Mouse (Mus musculus) lung, embryonic 14.5 days (tissue): ENCODE measurements around the gene Sugct. TPM values are rescaled to one million over a fixed set of nuclear protein-coding genes. Genes with fewer than 3 reads are reported as not detected.

ENCODE experiments used
- ATAC-seq: fragments of 200-750 bp; cut with Nextera tagmentation; 2 replicates; pipeline ENCODE4 v1.8.0; 2017; ENCODE audit warnings: mild to moderate bottlenecking, moderate TSS enrichment, moderate library complexity; ENCODE audit not compliant: insufficient read depth
- DNase-seq: peaks from one replicate; pipeline ENCODE4 v3.0.0-alpha.2; 2015
- H3K27ac ChIP-seq: fragments of 300-500 bp; sonication (generic); 2 replicates; pipeline ENCODE4 v1.5.1; 2014; ENCODE audit warnings: low read depth, mild to moderate bottlenecking, moderate library complexity
- H3K27me3 ChIP-seq: fragments of 300-500 bp; sonication (generic); 2 replicates; pipeline ENCODE4 v1.6.1; 2014; ENCODE audit warnings: low read length, control low read depth; ENCODE audit not compliant: insufficient read depth
- H3K36me3 ChIP-seq: fragments of 300-500 bp; sonication (generic); 2 replicates; pipeline ENCODE4 v1.6.1; 2014; ENCODE audit warnings: control low read depth; ENCODE audit not compliant: insufficient read depth
- H3K4me1 ChIP-seq: fragments of 300-500 bp; sonication (generic); 2 replicates; pipeline ENCODE4 v1.6.1; 2014; ENCODE audit warnings: antibody characterized with exemption, control low read depth; ENCODE audit not compliant: insufficient read depth
- H3K4me2 ChIP-seq: fragments of 300-500 bp; sonication (generic); 2 replicates; pipeline ENCODE4 v1.6.1; 2014; ENCODE audit warnings: mild to moderate bottlenecking
- H3K4me3 ChIP-seq: fragments of 300-500 bp; sonication (generic); 2 replicates; pipeline ENCODE4 v1.5.1; 2014; ENCODE audit warnings: low read depth, low read length
- H3K9ac ChIP-seq: fragments of 300-500 bp; sonication (generic); 2 replicates; pipeline ENCODE4 v1.6.1; 2014
- H3K9me3 ChIP-seq: fragments of 300-500 bp; sonication (generic); 2 replicates; pipeline ENCODE4 v1.6.1; 2016; ENCODE audit warnings: low read depth, low read length, control low read depth
- CTCF ChIP-seq: IDR thresholded peaks from 2 replicates; pipeline ENCODE4 v1.5.1; 2016; ENCODE audit warnings: antibody characterized with exemption, low read depth
- WGBS: fragments of 180-500 bp; shearing (Covaris S2); extraction: QIAGEN DNeasy Blood & Tissue Kit; methylation state at CpG from one replicate; pipeline ENCODE4 v1.1.7; 2014; 5-methylcytosine and 5-hydroxymethylcytosine counted together
- polyA plus RNA-seq: library from polyadenylated mRNA; unstranded; fragments of >200 nt; fragmentation: Nextera tagmentation; extraction: Ambion mirVana; gene quantifications from 2 replicates; pipeline ENCODE4 v1.2.1, GENCODE M21; 2014

Sugct gene
- polyA plus RNA-seq, 1 experiment from 2014 or later: 3.0 TPM

GRCm38 (mm10) chr13:17701322-17701721, 6.0 kb upstream of the Sugct start:
- no peak for TF ChIP-seq CTCF
- Histone ChIP-seq H3K4me2 (no peak overlapping the region), H3K9ac (no peak overlapping the region), H3K27ac (no peak overlapping the region), H3K27me3 (no peaks in the 10 kb centered on the region), H3K9me3 (no peaks in the 10 kb centered on the region), H3K36me3 (0 out of 2 replicates have a peak, but pooled peaks cover 4% of the 10 kb centered on the region), H3K4me3 (no peak overlapping the region), H3K4me1 (no peaks in the 10 kb centered on the region)
- ATAC-seq (no peak), DNase-seq (no peak)

DNA sequence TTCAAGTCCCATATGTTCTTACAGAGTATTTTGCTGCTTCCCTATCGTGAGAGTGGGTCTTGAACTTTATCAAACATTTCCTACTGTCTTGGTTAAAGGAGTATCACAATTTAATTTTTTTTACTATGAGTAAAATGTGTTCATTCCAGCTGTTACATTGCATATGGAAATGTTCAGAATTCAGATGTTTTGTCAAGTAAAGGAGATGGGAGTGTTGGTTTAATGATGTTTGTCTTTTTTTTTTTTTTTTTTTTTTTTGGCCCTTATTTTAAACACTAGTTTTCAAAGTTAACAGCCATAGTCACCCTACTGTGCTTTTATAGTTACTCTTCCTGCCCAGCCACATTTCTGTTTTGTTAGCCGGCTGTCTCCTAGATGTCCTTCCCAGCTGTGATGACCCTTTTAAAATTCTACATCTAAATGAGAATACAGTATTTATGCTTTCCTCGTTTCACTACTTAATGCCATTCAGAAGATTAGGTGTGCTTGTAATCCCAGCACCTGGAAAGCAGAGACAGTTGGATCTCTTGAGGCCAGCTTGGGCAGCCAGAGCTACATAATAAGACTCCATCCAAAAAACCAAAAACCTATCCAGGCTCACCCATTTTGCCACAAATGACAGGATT, 4.8 kb upstream of the Sugct start:
- no peak for TF ChIP-seq CTCF
- Histone ChIP-seq H3K4me1 (no peaks in the 10 kb centered on the region), H3K27me3 (no peaks in the 10 kb centered on the region), H3K4me3 (no peak overlapping the region), H3K9me3 (no peaks in the 10 kb centered on the region), H3K9ac (no peak overlapping the region), H3K36me3 (0 out of 2 replicates have a peak, but pooled peaks cover 4% of the 10 kb centered on the region), H3K4me2 (no peak overlapping the region), H3K27ac (no peak overlapping the region)
- ATAC-seq: no peak
- 90% methylated on average over 3 of the region's 3 CpGs for WGBS
- no peak for DNase-seq

DNA sequence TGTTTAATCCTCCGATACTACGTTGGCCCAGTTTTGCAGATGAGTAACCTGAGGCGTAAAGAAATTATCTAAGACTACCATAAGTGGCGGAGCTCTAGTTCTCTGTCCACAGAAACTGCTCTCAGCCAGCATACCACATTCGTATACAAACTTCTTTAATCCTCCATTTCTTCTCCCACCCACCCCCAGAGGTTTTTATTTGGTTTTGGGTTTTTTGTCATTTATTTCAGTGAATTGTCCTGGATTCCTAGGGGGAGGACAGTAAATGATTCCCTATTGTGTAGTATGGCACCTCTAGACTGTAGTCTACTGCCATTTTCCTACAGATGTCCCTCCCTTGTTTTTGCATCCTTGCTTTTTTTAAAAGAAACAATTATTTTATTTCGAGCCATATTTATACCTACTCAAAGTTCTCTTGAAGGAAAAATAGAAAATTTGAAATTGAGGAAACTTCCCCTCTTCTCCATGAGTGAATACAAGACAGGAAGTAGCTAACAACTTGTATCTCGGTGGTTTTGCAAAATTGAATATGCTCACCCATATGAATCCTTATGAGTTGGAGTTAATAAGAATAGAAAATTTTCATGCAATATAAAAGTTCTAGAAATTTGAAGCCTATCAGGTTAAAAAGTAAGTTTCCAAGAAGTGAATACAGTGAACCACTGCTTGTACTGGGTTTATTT, 686 bp upstream of the Sugct start:
- DNase-seq: peak; percentile 40
- Histone ChIP-seq H3K4me2 (peak overlapping the region; percentile 79), H3K36me3 (0 out of 2 replicates have a peak, but pooled peaks cover 4% of the 10 kb centered on the region), H3K9ac (peak overlapping the region; percentile 91), H3K27me3 (no peaks in the 10 kb centered on the region), H3K4me1 (0 out of 2 replicates have a peak, but pooled peaks cover 4% of the 10 kb centered on the region), H3K4me3 (peak overlapping the region; percentile 79), H3K27ac (peak overlapping the region; percentile 94), H3K9me3 (no peaks in the 10 kb centered on the region)
- ATAC-seq: no peak
- 9% methylated on average over 7 of the region's 7 CpGs for WGBS
- no peak for TF ChIP-seq CTCF

- no peaks in the 10 kb centered on the region for H3K9me3 ChIP-seq
- peak overlapping the region; percentile 79 for H3K4me3 ChIP-seq
- 0 out of 2 replicates have a peak, but pooled peaks cover 4% of the 10 kb centered on the region for H3K4me1 ChIP-seq
- DNase-seq (no peak), ATAC-seq (peak; percentile 80)
- WGBS: 0% methylated on average over 24 of the region's 25 CpGs
- H3K9ac ChIP-seq: peak overlapping the region; percentile 73
- H3K27ac ChIP-seq: peak overlapping the region; percentile 48
- H3K36me3 ChIP-seq: 0 out of 2 replicates have a peak, but pooled peaks cover 4% of the 10 kb centered on the region
- H3K4me2 ChIP-seq: peak overlapping the region; percentile 60
- H3K27me3 ChIP-seq: no peaks in the 10 kb centered on the region
- no peak for TF ChIP-seq CTCF
These were observed 939 bp downstream of the Sugct start for GRCm38 (mm10) chr13:17694414-17694813.

DNA sequence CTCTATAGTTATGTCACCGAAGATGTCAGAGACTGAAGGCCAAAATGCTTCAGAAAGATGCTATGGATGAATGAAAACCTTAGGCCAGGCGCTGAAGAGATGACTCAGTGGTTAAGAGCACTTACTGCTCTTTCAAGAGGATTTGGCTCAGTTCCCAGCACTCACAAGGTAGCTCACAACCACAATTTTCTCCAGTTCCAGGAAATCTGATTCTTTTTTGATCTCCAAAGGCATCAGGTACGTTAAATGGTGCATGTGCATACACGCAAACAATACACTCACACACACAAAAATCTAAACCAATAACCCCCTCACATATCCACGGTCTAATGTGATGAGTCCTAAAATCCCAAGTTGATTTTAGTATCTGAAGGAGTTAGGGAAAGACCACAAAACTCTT, 1.5 kb downstream of the Sugct start:
- TF ChIP-seq CTCF: no peak
- Histone ChIP-seq H3K36me3 (0 out of 2 replicates have a peak, but pooled peaks cover 4% of the 10 kb centered on the region), H3K4me2 (peak overlapping the region; percentile 60), H3K4me3 (peak overlapping the region; percentile 79), H3K27ac (no peak overlapping the region; the same call in 1 of the 2 replicates), H3K9me3 (no peaks in the 10 kb centered on the region), H3K9ac (no peak overlapping the region), H3K4me1 (0 out of 2 replicates have a peak, but pooled peaks cover 4% of the 10 kb centered on the region), H3K27me3 (no peaks in the 10 kb centered on the region)
- ATAC-seq: no peak
- DNase-seq: peak; percentile 75
- 58% methylated on average over 5 of the region's 5 CpGs for WGBS

DNA sequence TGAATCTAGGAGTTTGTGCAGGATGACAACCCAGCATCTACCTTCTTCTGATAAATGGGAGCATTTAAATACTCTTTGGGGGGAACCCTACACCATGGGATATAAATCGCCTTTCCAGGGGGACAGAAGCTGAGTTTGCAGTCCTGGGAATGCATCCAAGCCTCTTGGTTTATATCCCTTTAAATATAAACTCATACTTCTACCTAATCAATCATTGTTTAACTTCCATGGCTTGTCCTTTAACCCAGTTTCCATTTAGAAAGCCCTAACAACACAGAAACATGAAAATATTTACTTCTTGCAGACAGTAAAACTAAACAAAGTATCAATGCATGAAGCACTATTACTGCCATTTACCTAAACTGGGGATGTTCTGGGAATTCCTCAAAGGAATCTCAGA, 3.9 kb downstream of the Sugct start:
- H3K9ac ChIP-seq: no peak overlapping the region
- H3K27ac ChIP-seq: 0 out of 2 replicates have a peak overlapping the region, but pooled peaks have one; percentile 28
- 0 out of 2 replicates have a peak, but pooled peaks cover 4% of the 10 kb centered on the region for H3K4me1 ChIP-seq
- ATAC-seq (no peak), DNase-seq (peak; percentile 75)
- H3K4me3 ChIP-seq: no peak overlapping the region
- no peaks in the 10 kb centered on the region for H3K9me3 ChIP-seq
- H3K27me3 ChIP-seq: no peaks in the 10 kb centered on the region
- WGBS: 36% methylated on average over 1 of the region's 1 CpGs
- H3K4me2 ChIP-seq: no peak overlapping the region
- no peak for TF ChIP-seq CTCF
- no peaks in the 10 kb centered on the region for H3K36me3 ChIP-seq

DNA sequence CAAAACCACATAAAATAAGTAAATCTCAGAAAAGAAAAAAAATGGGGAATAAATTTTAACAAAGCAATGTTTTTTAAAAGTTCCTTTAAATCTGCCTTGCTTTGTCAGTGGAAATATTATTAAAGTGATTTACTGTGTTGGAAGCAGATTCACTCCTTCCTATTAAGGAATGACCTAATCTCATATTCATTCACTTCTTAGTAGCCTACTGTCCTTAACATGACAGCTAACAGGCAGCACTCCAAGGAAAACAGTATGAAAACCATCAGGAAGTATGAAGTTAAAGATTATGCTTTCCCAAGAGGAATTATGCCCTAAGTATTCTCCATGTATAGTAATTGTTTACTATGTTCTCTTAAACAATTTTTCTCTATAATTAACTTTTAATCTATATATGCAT, 4.7 kb downstream of the Sugct start:
- Histone ChIP-seq H3K36me3 (no peaks in the 10 kb centered on the region), H3K9ac (no peak overlapping the region), H3K9me3 (no peaks in the 10 kb centered on the region), H3K27me3 (no peaks in the 10 kb centered on the region), H3K27ac (no peak overlapping the region; the same call in 1 of the 2 replicates), H3K4me2 (no peak overlapping the region), H3K4me1 (0 out of 2 replicates have a peak, but pooled peaks cover 4% of the 10 kb centered on the region), H3K4me3 (no peak overlapping the region)
- DNase-seq: peak; percentile 79
- no peak for TF ChIP-seq CTCF
- no peak for ATAC-seq
